Mouse (Mus musculus) liver, adult 2 months (tissue): ENCODE data around the gene Gja8.

Experiments used
- CTCF ChIP-seq: fragments of 200-500 bp; IDR thresholded peaks from 2 replicates; pipeline ENCODE4 v1.5.1; 2011; ENCODE audit warnings: low read depth, low read length, control low read depth
- POLR2A ChIP-seq: fragments of 200-500 bp; IDR thresholded peaks from 2 replicates; pipeline ENCODE4 v1.6.1; 2011; ENCODE audit warnings: low read length, control low read depth; ENCODE audit not compliant: insufficient read depth; ENCODE audit errors: extremely low read depth

DNA sequence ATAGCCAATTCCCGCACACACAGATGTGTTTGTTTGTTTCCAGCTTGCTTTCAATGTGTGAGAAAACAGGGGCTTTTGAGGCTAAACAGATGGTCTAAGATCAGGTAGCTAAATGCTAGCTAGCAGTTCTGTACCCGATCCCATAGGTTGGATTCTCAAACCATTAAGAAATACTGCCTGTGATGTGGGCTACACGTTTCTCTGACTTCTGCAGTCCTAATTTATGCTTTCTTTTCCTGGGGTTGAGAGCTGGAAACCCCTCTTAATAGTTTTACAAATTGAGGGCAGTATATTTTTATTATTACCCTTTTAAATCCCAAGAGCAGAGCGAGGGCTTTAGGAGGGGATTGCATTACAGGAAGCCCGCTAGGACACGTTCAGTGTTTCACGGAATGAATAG, 4.8 kb downstream of the Gja8 start:
- no peak for TF ChIP-seq CTCF
- no peak for TF ChIP-seq POLR2A
